Mouse (Mus musculus): ENCODE results near the gene Fbxw5. TPM values are rescaled to one million over a fixed set of nuclear protein-coding genes. Genes with fewer than 3 reads are reported as not detected.

The Fbxw5 gene
- polyA plus RNA-seq, 1 experiment, result 35.8 TPM

DNA sequence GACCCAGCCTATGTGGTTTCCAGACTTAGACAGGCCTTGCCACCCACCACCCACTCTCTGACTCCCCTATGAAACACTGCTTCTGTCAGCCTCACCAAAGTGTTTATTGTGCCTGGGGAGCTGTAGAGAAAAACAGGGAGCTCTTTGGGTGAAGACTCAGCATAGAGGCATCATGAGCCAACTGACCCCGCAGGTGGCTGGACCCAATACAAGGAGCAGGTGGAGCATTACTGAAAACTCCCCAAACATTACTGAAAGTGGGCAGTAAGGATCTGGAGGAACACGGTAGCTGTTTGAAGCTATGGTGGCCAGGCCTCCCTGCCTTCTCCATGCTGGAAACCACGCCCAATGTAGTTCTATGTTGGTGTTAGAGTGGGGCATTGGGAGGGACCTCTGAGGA lies 36.9 kb upstream of the Fbxw5 start:
- H3ac ChIP-seq (ENCODE audit: control insufficient read depth, insufficient read length, low read depth), result no peak overlapping the region
- no peaks in the 10 kb centered on the region for H3K79me3 ChIP-seq (ENCODE audit: low read depth)
- H3K4me3 ChIP-seq (ENCODE audit: insufficient read depth, poor library complexity, severe bottlenecking), result no peak overlapping the region
- H3K27me3 ChIP-seq (ENCODE audit: control insufficient read depth, insufficient read depth, insufficient read length), result no peaks in the 10 kb centered on the region
- no peak for TF ChIP-seq MAX (IDR thresholded peaks at IDR 0.05)
- TF ChIP-seq MYOD1 (IDR thresholded peaks at IDR 0.05; ENCODE audit: control insufficient read depth, insufficient read length, low read depth), result no peak
- no peak for TF ChIP-seq MYOG (IDR thresholded peaks at IDR 0.05; ENCODE audit: control insufficient read depth, extremely low read depth, insufficient read length)
- TF ChIP-seq CEBPB (IDR thresholded peaks at IDR 0.05; ENCODE audit: low read depth), result no peak
- H3K36me3 ChIP-seq (ENCODE audit: control insufficient read depth, insufficient read depth), result no peaks in the 10 kb centered on the region
- H3K79me2 ChIP-seq (ENCODE audit: control insufficient read depth, insufficient read depth), result peaks cover 7% of the 10 kb centered on the region

DNA sequence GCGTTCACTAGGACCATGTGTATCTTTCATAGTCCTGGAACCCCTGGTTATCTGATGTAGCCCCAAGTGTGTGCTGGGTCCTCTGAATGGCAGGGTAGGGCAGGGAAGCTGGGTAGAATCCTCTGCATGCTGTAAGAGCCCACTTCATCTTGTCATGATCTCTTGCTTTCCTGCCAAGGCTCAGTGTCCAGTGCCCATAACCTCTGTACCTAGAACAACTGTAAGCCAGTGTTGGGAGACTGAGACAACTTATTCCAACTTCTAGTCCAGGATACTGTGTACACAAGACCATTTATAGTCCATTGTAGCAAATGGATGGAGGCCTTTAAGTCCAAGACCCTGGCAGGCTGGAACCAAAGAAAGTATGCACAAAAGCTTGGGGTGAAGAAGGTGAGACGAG lies 35.3 kb upstream of the Fbxw5 start:
- Histone ChIP-seq H3ac (ENCODE audit: control insufficient read depth, insufficient read length, low read depth) (no peak overlapping the region), H3K27me3 (ENCODE audit: control insufficient read depth, insufficient read depth, insufficient read length) (no peaks in the 10 kb centered on the region), H3K79me3 (ENCODE audit: low read depth) (no peaks in the 10 kb centered on the region), H3K79me2 (ENCODE audit: control insufficient read depth, insufficient read depth) (peaks cover under 1% of the 10 kb centered on the region), H3K4me3 (ENCODE audit: insufficient read depth, poor library complexity, severe bottlenecking) (no peak overlapping the region), H3K36me3 (ENCODE audit: control insufficient read depth, insufficient read depth) (no peaks in the 10 kb centered on the region)
- TF ChIP-seq MYOD1 (IDR thresholded peaks at IDR 0.05; ENCODE audit: control insufficient read depth, insufficient read length, low read depth) (no peak), FOSL1 (IDR thresholded peaks at IDR 0.05; ENCODE audit: insufficient read depth, low read length, poor library complexity, severe bottlenecking) (no peak), CTCF (IDR thresholded peaks at IDR 0.05; ENCODE audit: control insufficient read depth, insufficient read depth, insufficient read length) (no peak), MYOG (IDR thresholded peaks at IDR 0.05; ENCODE audit: control insufficient read depth, extremely low read depth, insufficient read length) (no peak), CEBPB (IDR thresholded peaks at IDR 0.05; ENCODE audit: low read depth) (no peak), USF1 (IDR thresholded peaks at IDR 0.05; ENCODE audit: low read depth) (no peak), MAX (IDR thresholded peaks at IDR 0.05) (no peak)

DNA sequence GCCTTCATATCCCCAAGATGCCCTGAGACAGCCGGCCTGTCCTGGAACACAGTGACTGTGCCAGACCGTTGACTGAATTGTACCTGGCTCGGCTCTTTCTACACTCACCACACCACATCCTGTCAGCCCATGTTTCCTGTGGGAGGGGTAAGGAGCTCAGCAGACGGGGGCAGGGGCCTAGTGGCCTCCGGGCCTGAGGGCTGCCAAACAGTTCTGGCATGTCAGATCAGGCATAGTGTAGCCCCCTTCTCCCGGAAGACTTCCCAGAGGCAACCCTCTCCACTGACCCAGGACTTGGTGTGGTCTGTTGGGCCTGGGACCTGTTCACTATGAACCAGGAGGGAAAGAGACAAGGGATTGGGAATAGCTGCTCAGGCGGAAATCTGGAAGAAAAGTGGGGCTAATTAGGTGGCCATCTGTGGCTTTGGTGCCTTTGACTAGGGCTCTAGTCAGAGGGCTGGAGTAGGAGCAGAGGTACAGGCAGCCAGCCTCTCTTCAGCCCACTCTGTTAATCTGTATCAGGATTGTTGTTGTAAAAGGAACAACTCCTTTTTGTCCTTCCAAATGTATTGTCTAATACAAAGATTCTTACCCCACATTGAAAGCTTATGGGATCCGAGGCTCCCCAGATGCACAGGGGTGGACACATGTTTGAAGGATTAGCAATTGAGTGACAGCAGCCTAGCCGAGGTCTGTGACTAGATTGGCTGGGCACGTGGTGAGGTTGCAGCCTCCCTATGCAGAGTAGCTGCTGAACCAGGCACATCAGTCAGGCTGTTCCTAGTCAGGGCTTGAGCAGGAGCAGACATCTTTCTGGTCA lies 34.5 kb upstream of the Fbxw5 start:
- no peak overlapping the region for H3ac ChIP-seq (ENCODE audit: control insufficient read depth, insufficient read length, low read depth)
- H3K27me3 ChIP-seq (ENCODE audit: control insufficient read depth, insufficient read depth, insufficient read length), result no peaks in the 10 kb centered on the region
- H3K36me3 ChIP-seq (ENCODE audit: control insufficient read depth, insufficient read depth), result no peaks in the 10 kb centered on the region
- TF ChIP-seq CEBPB (IDR thresholded peaks at IDR 0.05; ENCODE audit: low read depth), result no peak
- no peak for TF ChIP-seq CTCF (IDR thresholded peaks at IDR 0.05; ENCODE audit: control insufficient read depth, insufficient read depth, insufficient read length)
- no peak for TF ChIP-seq FOSL1 (IDR thresholded peaks at IDR 0.05; ENCODE audit: insufficient read depth, low read length, poor library complexity, severe bottlenecking)
- no peak for TF ChIP-seq MYOD1 (IDR thresholded peaks at IDR 0.05; ENCODE audit: control insufficient read depth, insufficient read length, low read depth)
- TF ChIP-seq USF1 (IDR thresholded peaks at IDR 0.05; ENCODE audit: low read depth), result no peak
- TF ChIP-seq MAX (IDR thresholded peaks at IDR 0.05), result no peak
- no peak for TF ChIP-seq MYOG (IDR thresholded peaks at IDR 0.05; ENCODE audit: control insufficient read depth, extremely low read depth, insufficient read length)
- H3K4me3 ChIP-seq (ENCODE audit: insufficient read depth, poor library complexity, severe bottlenecking), result no peak overlapping the region
- H3K79me2 ChIP-seq (ENCODE audit: control insufficient read depth, insufficient read depth), result no peaks in the 10 kb centered on the region
- H3K79me3 ChIP-seq (ENCODE audit: low read depth), result no peaks in the 10 kb centered on the region

DNA sequence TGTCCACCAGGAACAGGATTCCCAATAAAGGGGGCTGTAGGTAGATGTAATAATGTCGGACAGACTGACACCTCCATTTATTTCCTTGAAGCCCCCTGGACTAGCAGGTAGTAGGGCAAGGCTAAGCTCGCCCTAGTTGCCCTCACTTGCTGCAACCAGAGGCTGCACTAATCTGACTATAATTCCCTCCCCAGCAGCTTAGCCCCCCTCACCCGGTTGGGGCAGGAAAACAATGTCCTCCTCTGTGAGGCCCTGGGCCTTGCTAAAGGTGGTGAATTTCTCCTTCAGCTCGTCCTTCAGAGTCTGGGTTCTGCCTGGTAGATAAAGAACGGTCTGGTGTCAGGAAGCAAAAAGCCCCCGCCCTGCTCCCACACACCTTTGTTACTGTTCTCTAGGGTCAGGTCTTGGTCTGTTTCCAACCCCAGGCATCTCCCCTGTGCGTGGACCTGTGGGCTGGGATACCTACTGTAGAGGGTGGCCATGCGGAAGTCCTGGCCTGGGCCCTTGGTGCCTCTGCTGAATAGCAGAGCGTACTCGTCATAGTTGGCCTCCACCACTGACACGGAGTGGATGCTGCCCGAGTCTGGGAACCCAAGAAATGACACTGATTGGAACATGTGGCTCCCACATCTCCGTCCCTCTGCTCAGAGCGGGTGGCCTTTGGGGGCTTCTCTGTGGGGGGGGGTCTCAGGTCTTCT lies 32.8 kb upstream of the Fbxw5 start:
- Histone ChIP-seq H3K79me2 (ENCODE audit: control insufficient read depth, insufficient read depth) (no peaks in the 10 kb centered on the region), H3K79me3 (ENCODE audit: low read depth) (no peaks in the 10 kb centered on the region), H3K27me3 (ENCODE audit: control insufficient read depth, insufficient read depth, insufficient read length) (no peaks in the 10 kb centered on the region), H3K4me3 (ENCODE audit: insufficient read depth, poor library complexity, severe bottlenecking) (no peak overlapping the region), H3K36me3 (ENCODE audit: control insufficient read depth, insufficient read depth) (no peaks in the 10 kb centered on the region), H3ac (ENCODE audit: control insufficient read depth, insufficient read length, low read depth) (no peak overlapping the region)
- TF ChIP-seq CTCF (IDR thresholded peaks at IDR 0.05; ENCODE audit: control insufficient read depth, insufficient read depth, insufficient read length) (no peak), MYOD1 (IDR thresholded peaks at IDR 0.05; ENCODE audit: control insufficient read depth, insufficient read length, low read depth) (no peak)

DNA sequence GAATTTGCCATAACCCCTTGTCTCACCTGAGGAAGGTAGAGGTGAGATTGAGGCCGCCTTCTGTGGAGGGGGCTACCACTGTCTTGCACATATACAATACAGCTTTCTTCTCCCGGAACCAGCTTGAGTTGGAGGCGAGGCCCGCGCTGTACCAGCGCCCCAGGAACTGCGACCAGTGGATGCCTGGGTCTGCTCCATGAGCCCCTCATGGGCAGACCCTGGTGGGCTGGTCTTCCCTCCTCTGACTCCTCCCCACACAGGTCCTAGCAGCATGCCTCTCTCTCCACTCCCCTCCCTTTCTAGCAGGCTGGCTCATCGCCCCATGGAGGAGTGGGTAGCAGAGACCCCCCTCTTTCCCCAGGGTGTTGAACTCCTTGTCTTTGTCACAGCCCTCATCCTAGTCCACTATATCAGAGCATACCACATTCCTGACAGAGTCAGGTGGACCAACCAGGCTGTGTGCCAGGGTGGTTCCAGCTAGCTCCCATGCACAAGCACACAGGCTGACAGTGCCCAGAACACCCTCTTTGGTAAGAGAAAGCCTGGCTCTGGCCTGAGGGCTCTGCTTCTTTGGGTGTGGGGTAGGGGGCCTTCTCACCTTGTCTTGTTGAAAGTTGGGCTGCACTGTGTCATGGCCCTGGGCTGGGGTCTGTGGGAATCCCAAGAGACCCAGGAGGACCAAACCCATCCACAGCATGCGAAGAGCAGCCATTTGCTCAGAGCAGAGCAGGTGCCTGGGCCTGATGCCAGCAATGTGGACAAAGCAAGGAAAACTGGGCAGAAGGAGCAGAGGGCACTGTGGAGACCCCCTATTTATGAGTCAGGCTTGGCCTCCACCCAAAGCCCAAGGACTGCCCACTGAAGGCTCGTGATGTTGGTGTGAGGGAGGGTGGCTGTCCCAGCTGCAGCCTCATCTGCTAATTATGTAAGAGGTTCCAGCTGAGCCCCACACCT lies 31.3 kb upstream of the Fbxw5 start:
- no peak overlapping the region for H3ac ChIP-seq (ENCODE audit: control insufficient read depth, insufficient read length, low read depth)
- no peaks in the 10 kb centered on the region for H3K36me3 ChIP-seq (ENCODE audit: control insufficient read depth, insufficient read depth)
- H3K79me3 ChIP-seq (ENCODE audit: low read depth), result no peaks in the 10 kb centered on the region
- H3K79me2 ChIP-seq (ENCODE audit: control insufficient read depth, insufficient read depth), result no peaks in the 10 kb centered on the region
- H3K27me3 ChIP-seq (ENCODE audit: control insufficient read depth, insufficient read depth, insufficient read length), result no peaks in the 10 kb centered on the region
- TF ChIP-seq USF1 (IDR thresholded peaks at IDR 0.05; ENCODE audit: low read depth) (no peak), CEBPB (IDR thresholded peaks at IDR 0.05; ENCODE audit: low read depth) (no peak), CTCF (IDR thresholded peaks at IDR 0.05; ENCODE audit: control insufficient read depth, insufficient read depth, insufficient read length) (no peak), MYOG (IDR thresholded peaks at IDR 0.05; ENCODE audit: control insufficient read depth, extremely low read depth, insufficient read length) (no peak), MYOD1 (IDR thresholded peaks at IDR 0.05; ENCODE audit: control insufficient read depth, insufficient read length, low read depth) (no peak), MAX (IDR thresholded peaks at IDR 0.05) (no peak), FOSL1 (IDR thresholded peaks at IDR 0.05; ENCODE audit: insufficient read depth, low read length, poor library complexity, severe bottlenecking) (no peak)
- no peak overlapping the region for H3K4me3 ChIP-seq (ENCODE audit: insufficient read depth, poor library complexity, severe bottlenecking)

Measured in C2C12 (cell line).